Mouse (Mus musculus) kidney, adult 11 months (tissue): ENCODE results near the gene Hnrnpa3.

Experiments
- DNase-seq: peaks from one replicate; pipeline ENCODE4 v3.0.0; 2022

Hnrnpa3 gene

DNA sequence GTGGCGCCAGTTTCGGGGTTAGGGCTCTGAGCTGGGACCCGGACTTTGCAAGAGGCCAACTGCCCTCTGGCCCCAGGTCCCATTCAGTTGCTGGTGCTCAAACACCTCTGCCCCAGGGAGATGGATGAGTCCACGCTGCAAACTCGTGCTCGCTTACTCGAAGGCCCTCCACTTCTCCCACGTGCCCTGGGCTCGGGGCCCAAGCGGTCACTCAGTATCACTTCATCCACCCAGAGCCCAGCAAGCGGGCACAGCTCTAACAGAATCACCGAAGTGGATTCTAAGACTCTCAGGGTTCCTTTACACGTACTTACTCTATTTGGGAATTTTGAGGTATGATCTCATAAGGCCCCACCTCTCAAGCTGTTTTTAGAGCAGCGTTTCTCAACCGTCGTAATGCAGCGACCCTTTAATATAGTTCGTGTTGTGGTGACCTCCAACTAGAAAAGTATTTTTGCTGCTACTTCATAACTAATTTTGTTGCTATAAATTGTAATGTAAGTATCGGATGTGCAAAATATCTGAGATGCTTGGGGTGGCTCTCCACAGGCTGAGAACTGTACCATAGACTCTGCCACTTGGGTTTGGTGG is 46.2 kb downstream of the Hnrnpa3 start:
- DNase-seq: peak; percentile 85

DNA sequence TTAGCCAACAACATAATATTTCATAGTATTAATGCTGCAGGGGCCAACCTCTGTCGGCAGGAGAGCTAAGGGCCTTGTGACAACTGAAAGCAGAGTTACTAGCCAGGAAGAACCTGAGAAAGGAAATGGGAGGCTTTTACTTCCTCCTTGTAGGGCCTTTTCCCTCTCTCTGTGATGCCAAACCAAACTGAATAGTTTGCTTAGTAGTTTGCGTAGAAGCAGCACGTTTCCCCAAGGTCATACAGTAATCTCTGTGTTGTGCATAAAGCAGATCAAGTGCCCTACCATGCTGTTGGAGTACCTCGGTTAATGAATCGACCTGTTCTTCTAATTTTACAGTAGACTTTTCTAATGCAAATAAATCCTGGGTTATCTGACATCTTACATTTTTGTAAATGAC is 47.4 kb downstream of the Hnrnpa3 start:
- no peak for DNase-seq

DNA sequence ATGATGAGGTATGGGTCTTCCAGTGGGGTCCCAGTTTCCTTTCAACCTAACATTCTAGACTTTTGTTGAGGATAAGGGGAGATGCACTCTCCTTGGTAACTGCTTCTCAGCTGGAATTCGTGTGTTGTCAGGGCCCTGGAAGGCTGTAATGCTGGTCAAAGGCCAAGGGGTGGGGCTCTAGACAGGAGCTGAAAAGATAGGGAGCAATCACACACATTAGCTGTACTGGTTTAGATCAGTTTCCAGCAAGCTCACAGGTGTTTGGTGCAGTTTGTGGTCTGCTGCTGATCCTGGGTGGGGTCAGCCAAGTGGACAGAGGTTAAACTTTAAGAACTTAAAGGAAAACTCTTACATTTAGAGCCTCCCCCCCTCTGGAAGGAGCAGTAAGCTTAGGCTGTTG is 48.4 kb downstream of the Hnrnpa3 start:
- peak; percentile 43 for DNase-seq

DNA sequence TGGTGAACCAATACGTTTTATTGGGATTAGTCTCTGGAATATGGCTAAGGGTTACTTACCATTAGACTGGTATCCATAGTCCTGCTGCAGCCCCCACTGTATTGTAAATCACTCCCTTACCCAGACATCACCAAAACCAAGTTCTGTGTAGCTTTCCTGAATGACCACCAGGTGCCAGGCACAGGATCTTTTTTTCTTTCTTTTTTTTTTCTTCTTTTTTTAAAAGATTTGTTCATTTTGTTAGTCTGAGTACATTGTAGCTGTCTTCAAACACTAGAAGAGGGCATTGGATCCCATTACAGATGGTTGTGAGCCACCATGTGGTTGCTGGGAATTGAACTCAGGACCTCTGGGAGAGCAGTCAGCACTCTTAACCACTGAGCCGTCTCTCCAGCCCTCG is 54.0 kb downstream of the Hnrnpa3 start:
- no peak for DNase-seq

DNA sequence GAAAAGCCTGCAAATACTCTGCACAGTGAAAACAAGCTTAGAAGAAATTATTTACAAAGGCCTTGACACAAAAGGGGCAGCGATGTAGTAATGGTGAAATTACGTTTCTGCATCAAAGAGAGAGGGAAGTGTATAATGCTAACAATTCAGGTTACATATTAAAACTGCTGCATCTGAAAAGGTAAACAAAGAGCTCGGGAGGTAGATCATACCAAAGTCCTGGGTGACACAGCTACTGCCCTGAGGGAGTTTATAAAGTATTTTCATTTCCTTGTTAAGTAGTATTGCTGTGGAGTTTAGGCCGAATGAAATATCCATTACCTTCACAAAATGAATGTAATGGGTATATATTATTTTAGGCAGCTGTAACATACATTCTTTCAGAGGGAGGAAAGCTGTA is 55.7 kb downstream of the Hnrnpa3 start:
- no peak for DNase-seq

DNA sequence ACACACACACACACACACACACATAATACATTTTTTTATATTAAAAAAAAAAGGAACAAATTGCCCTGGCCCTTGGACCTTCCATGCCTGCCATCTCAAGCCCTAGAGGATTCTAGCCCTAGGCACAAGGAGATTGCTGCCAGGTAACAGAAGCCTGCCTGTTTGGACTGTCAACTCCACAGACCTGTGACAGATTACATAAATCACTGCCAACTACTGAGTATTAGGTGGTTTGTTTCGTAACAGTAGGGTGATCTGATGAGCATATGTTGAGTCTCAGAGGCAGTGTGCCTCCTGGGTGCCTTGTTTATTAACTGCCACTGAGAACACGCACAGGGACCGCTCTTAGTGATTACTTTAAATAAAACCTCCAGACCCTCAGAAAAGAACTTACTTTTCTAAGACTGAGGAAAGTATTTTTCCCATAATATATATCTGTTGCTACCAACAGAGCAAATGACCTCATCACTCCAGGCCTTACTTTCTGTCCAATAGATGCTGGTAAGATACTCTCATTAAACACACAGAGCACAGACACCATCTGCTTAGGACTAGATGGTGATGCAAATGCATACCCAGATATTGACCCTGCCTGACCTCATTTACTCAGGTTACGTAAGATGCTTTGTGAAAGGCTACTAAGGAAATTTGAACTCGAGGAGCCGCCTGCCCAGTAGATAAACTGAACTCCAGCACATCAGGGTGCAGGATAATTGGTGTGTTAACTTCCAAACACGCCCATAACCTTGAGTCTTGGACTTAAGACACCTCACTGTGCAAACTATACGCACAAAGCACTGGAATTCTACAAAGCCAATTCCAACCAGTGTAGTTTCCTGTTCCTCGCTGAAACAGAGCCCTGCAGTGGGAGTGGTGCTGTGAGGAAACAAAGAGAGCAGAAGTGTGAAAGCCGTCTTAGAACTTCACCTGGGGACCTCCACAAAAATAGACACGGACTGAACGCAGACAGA is 57.3 kb downstream of the Hnrnpa3 start:
- DNase-seq: no peak
